Mouse (Mus musculus) ES-E14 (cell line): Measurements from ENCODE around the gene Sept9. TPM values are rescaled to one million over a fixed set of nuclear protein-coding genes. Genes with fewer than 3 reads are reported as not detected.

Experiments used
- DNase-seq: peaks from one replicate; pipeline ENCODE4 v3.0.0-alpha.2; 2013; ENCODE audit warnings: low read depth, low spot score
- H3K27ac ChIP-seq: 2 replicates; pipeline ENCODE4 v1.5.1; 2012; ENCODE audit warnings: low read depth, mild to moderate bottlenecking, low read length, moderate library complexity, mixed read lengths; ENCODE audit not compliant: poor library complexity, insufficient read depth, severe bottlenecking
- H3K36me3 ChIP-seq: 2 replicates; pipeline ENCODE4 v1.6.1; 2012; ENCODE audit warnings: mild to moderate bottlenecking, low read length, moderate library complexity, mixed read lengths; ENCODE audit not compliant: control insufficient read depth, poor library complexity, insufficient read depth, severe bottlenecking
- H3K4me1 ChIP-seq, 2 experiments: fragments of 150-350 bp in 1 of 2; sonication (generic) in 1 of 2; 2 replicates each; pipeline ENCODE4 v1.6.1; 2012; ENCODE audit warnings: low read length in 2 of 2, mild to moderate bottlenecking in 1 of 2, mixed read lengths in 1 of 2; ENCODE audit not compliant: control insufficient read depth in 2 of 2, insufficient read depth in 2 of 2, poor library complexity in 1 of 2
- H3K4me3 ChIP-seq, 2 experiments: fragments of 150-350 bp in 1 of 2; sonication (generic) in 1 of 2; 2 replicates each; pipeline ENCODE4 v1.5.1; 2012; ENCODE audit warnings: low read length in 2 of 2, low read depth in 1 of 2, mild to moderate bottlenecking in 1 of 2, mixed read lengths in 1 of 2; ENCODE audit not compliant: insufficient read depth in 1 of 2, poor library complexity in 1 of 2, severe bottlenecking in 1 of 2
- H3K9ac ChIP-seq: 2 replicates; pipeline ENCODE4 v1.6.1; 2012; ENCODE audit warnings: low read depth, mild to moderate bottlenecking, low read length, mixed read lengths; ENCODE audit not compliant: poor library complexity, insufficient read depth, severe bottlenecking
- H3K9me3 ChIP-seq: fragments of 150-350 bp; sonication (generic); 2 replicates; pipeline ENCODE4 v1.6.1; 2012; ENCODE audit warnings: low read depth, mild to moderate bottlenecking, low read length; ENCODE audit not compliant: control insufficient read depth, insufficient read depth
- CHD2 ChIP-seq: IDR thresholded peaks from 2 replicates; pipeline ENCODE4 v1.6.1; 2014; ENCODE audit warnings: mild to moderate bottlenecking, low read depth, low read length, inconsistent platforms
- HCFC1 ChIP-seq: IDR thresholded peaks from 2 replicates; pipeline ENCODE4 v1.6.1; 2012; ENCODE audit warnings: low read length, inconsistent platforms, borderline replicate concordance; ENCODE audit not compliant: insufficient read depth
- MAFK ChIP-seq: IDR thresholded peaks from 2 replicates; pipeline ENCODE4 v1.6.1; 2014; ENCODE audit warnings: mild to moderate bottlenecking, low read depth, low read length, inconsistent platforms; ENCODE audit not compliant: insufficient read depth
- ZC3H11A ChIP-seq: IDR thresholded peaks from 2 replicates; pipeline ENCODE4 v1.6.1; 2012; ENCODE audit warnings: low read depth, mild to moderate bottlenecking, inconsistent platforms, low read length, borderline replicate concordance
- ZNF384 ChIP-seq: IDR thresholded peaks from 2 replicates; pipeline ENCODE4 v1.6.1; 2012; ENCODE audit warnings: low read depth, low read length, inconsistent platforms
- in situ Hi-C, 2 experiments: fragments of 600-800 bp; cut with MboI; formaldehyde crosslinking; loops; one replicate each; pipeline ENCODE4 v1.15.1; 2025; ENCODE audit warnings: low sequenced_read_pairs in 2 of 2, inconsistent platforms in 1 of 2; ENCODE audit not compliant: unreplicated experiment in 2 of 2
- total RNA-seq: library from RNA; depleted of rRNA; stranded (reverse); fragments of 300-350 nt; gene quantifications from 2 replicates; pipeline ENCODE4 v1.2.3, GENCODE M21; 2012

Sept9 gene
- total RNA-seq, 1 experiment: 65.7 TPM

DNA sequence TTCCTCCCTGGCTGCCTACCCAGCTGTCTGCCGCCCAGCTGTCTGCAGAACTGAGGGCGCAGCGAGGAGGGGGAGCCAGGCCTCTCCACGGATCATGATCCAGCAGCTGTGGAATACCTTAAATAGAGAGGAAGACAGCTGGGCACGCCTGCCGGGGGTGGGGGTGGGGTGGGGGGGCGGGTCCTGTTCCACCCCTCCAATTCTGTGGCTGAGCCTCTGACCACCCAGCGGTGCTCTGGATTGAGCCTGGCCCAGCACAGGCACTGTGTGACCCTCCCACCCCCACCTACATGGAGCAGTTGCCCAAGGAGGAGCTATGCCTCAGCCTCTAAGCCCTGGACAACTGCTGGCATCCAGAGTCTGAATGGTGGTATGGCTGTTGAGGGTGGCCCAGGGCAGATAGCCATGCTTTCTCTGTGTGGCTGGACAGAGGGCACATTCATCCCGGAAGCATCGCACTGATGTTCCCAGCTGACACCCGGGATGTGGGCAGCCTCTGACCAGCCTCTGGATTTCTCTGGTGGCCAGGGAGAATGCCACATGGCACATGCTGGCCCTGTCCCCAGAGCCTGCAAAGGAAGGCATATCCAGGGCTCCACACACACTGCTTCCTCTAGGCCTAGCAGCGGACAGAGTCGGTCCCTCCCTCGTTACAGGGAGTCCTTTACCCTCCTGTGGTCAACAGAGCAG lies 97.2 kb downstream of the Sept9 start:
- in situ Hi-C loops: no loop called here
- Histone ChIP-seq H3K27ac (no peak overlapping the region), H3K9me3 (no peaks in the 10 kb centered on the region), H3K36me3 (no peaks in the 10 kb centered on the region), H3K4me1 (peaks cover 0 to 14% of the 10 kb centered on the region in 2 experiments; a peak in 2 of 4 replicates), H3K9ac (no peak overlapping the region), H3K4me3 (no peak overlapping the region)
- TF ChIP-seq HCFC1: no peak
- TF ChIP-seq CHD2: no peak
- TF ChIP-seq ZC3H11A: no peak
- no peak for TF ChIP-seq ZNF384
- no peak for TF ChIP-seq MAFK
- no peak for DNase-seq

DNA sequence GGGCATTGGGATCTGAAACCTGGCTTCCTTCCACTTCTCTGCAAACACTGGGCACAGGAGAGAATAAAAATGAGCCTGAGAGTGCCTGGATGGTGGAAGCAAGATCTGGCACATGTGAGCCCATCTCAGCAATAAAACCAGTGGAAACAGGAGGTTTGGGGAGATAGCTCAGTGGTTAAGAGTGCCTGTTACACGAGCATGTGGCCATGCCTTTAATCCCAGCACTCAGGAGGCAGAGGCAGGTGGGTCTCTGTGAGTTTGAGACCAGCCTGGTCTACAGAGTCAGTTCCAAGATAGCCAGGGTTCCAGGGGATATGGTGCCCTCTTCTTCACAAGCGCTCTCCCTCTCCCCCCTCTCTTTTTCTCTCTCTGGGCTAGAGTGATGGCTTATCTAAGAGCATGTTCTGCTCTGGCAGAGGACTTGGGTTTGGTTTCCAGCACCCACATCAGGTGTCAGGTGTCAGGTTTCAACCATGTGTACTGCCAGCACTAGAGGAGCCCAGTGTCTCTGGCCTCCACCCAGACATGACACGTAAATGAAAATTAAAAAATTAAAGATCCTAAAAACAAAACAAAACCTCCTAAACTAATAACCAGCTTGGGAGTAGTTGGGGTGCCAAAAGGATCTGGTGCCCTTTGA lies 97.8 kb downstream of the Sept9 start:
- in situ Hi-C loops: no loop called here
- Histone ChIP-seq H3K9me3 (no peaks in the 10 kb centered on the region), H3K9ac (no peak overlapping the region), H3K4me3 (no peak overlapping the region), H3K27ac (no peak overlapping the region), H3K36me3 (no peaks in the 10 kb centered on the region), H3K4me1 (peaks cover 0 to 10% of the 10 kb centered on the region in 2 experiments; a peak in 2 of 4 replicates)
- no peak for DNase-seq
- TF ChIP-seq ZC3H11A (no peak), HCFC1 (no peak), CHD2 (no peak), MAFK (no peak), ZNF384 (no peak)

DNA sequence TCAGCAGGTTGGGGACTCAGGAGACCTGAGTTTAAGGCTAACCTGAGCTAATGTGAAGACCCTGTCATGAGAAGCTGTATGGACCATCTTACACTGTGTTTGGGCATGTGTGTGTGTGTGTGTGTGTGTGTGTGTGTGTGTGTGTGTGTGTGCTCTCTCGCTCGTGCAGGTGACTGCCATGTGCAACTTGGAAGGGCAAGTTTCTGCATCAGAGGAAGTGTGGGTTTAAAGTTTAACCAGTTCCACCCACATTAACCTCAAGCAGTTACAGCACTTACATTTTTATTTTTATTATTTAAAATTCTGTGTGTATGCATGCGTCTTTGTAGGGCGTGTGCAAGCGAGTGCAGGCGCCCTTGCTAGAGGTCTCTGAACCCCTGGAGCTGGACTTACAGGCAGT lies 100.3 kb downstream of the Sept9 start:
- in situ Hi-C loops: loop anchor here in 1 of 2 experiments (10.0 kb wide), 1 partner anchor 55 kb away; no protein-coding TSS in a partner anchor
- no peak overlapping the region for H3K27ac ChIP-seq
- TF ChIP-seq ZC3H11A (no peak), HCFC1 (no peak), CHD2 (no peak), MAFK (no peak), ZNF384 (no peak)
- DNase-seq: no peak
- H3K4me3 ChIP-seq: no peak overlapping the region
- H3K9ac ChIP-seq: no peak overlapping the region
- H3K36me3 ChIP-seq: no peaks in the 10 kb centered on the region
- no peaks in the 10 kb centered on the region for H3K9me3 ChIP-seq
- H3K4me1 ChIP-seq: peaks cover 0 to 11% of the 10 kb centered on the region in 2 experiments; a peak in 1 of 4 replicates

DNA sequence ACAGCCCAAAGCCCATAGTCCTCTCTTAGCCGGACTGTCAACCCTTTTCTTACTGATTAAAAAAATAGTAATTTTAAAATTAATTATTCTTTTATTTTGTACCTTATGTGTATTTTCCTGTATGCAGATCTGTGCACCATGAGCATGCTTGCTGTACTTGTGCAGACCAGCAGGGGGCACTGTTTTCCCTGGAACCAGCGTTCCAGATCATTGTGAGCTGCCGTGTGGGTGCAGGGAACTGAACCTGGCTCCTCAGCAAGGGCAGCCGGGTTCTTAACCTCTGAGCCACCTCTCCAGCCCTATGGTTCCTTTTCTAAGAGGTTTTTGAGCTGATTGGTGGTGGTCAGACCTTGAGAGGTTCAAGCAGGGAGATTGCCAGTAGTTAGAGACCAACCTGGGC lies 101.3 kb downstream of the Sept9 start:
- TF ChIP-seq ZNF384: no peak
- TF ChIP-seq ZC3H11A: 0 out of 2 replicates have a peak, but pooled peaks have one; percentile 17
- H3K4me1 ChIP-seq: peaks cover 0 to 8% of the 10 kb centered on the region in 2 experiments; a peak in 1 of 4 replicates
- DNase-seq: no peak
- H3K27ac ChIP-seq: no peak overlapping the region
- H3K4me3 ChIP-seq: no peak overlapping the region
- H3K9ac ChIP-seq: no peak overlapping the region
- in situ Hi-C loops: loop anchor here in 1 of 2 experiments (10.0 kb wide), 1 partner anchor 54 kb away; no protein-coding TSS in a partner anchor
- H3K36me3 ChIP-seq: no peaks in the 10 kb centered on the region
- H3K9me3 ChIP-seq: no peaks in the 10 kb centered on the region
